Mouse (Mus musculus) macrophage (primary cell): ENCODE results near the gene Snrpa. TPM values are rescaled to one million over a fixed set of nuclear protein-coding genes. Genes with fewer than 3 reads are reported as not detected.

Experiments
- polyA plus RNA-seq: library from polyadenylated mRNA; stranded (reverse); fragments of 250-400 nt; gene quantifications from 3 replicates; pipeline ENCODE4 v1.2.4, GENCODE M21; 2018; ENCODE audit warnings: inconsistent platforms

Gene Snrpa
- polyA plus RNA-seq, 1 experiment from 2014 or later: 77.1 TPM

Other genes with a start within 250 kb of the Snrpa start
- gene Cyp2a12, start 167.2 kb downstream of the Snrpa start, polyA plus RNA-seq: not detected in 3 replicates
- gene Cyp2f2, start 76.4 kb downstream of the Snrpa start, polyA plus RNA-seq: not detected in 3 replicates
- not detected in 3 replicates for gene Cyp2t4, start 42.6 kb downstream of the Snrpa start, polyA plus RNA-seq
- 31.1 to 40.6 TPM (median 35.8 TPM) in 3 replicates for gene Egln2, start 29.5 kb downstream of the Snrpa start, polyA plus RNA-seq
- gene Rab4b, start 17.4 kb downstream of the Snrpa start, polyA plus RNA-seq: 38.2 to 73.8 TPM (median 68.8 TPM) in 3 replicates
- not detected in 3 replicates for gene Gm21983, start 15.2 kb downstream of the Snrpa start, polyA plus RNA-seq
- not detected in 3 replicates for gene Mia, start 15.1 kb downstream of the Snrpa start, polyA plus RNA-seq
- gene BC024978, start 490 bp downstream of the Snrpa start, polyA plus RNA-seq: 5.6 to 8.4 TPM (median 6.5 TPM) in 3 replicates
- 4.0 to 6.8 TPM (median 6.2 TPM) in 3 replicates for gene Itpkc, start 32.4 kb upstream of the Snrpa start, polyA plus RNA-seq
- gene Coq8b, start 36.8 kb upstream of the Snrpa start, polyA plus RNA-seq: 15.6 to 17.3 TPM (median 16.0 TPM) in 3 replicates
- 2.0 to 3.1 TPM (median 2.4 TPM) in 3 replicates for gene Numbl, start 62.2 kb upstream of the Snrpa start, polyA plus RNA-seq
- gene Ltbp4, start 141.4 kb upstream of the Snrpa start, polyA plus RNA-seq: not detected in 3 replicates
- 21.9 to 44.4 TPM (median 32.6 TPM) in 3 replicates for gene Shkbp1, start 159.7 kb upstream of the Snrpa start, polyA plus RNA-seq
- 0.64 to 1.2 TPM in 2 of 3 replicates, not detected in the other for gene Gm20479, start 161.1 kb upstream of the Snrpa start, polyA plus RNA-seq